Mouse (Mus musculus): ENCODE results near the gene Lce1k. TPM values are rescaled to one million over a fixed set of nuclear protein-coding genes. Genes with fewer than 3 reads are reported as not detected.

Lce1k gene
- polyA plus RNA-seq (2014; fragmentation: Illumina TruSeq; extraction: RNeasy Lipid Tissue Mini Kit (QIAGEN cat#74804); ENCODE audit: low read depth, low replicate concordance), result not detected

GRCm38 (mm10) chr3:92807791-92808190, at the start of gene Lce1k:
Lce1k (minus strand) TSS chr3:92807891.

GRCm38 (mm10) chr3:92851186-92851585, 43.5 kb upstream of the Lce1k start, which contains the start of gene Lce1l:
Lce1l (minus strand) TSS chr3:92851286.

GRCm38 (mm10) chr3:92827108-92827507, 19.4 kb upstream of the Lce1k start, which contains the start of gene Kprp:
Kprp (minus strand) TSS chr3:92827247.

GRCm38 (mm10) chr3:92790414-92790813, 17.3 kb downstream of the Lce1k start, which contains the start of gene Lce1j:
Lce1j (minus strand) TSS chr3:92790514.

GRCm38 (mm10) chr3:92778799-92779198, 28.9 kb downstream of the Lce1k start, which contains the start of gene Lce1i:
Lce1i (minus strand) TSS chr3:92778899.

GRCm38 (mm10) chr3:92764965-92765364, 42.7 kb downstream of the Lce1k start, which contains the start of gene Lce1h:
Lce1h (minus strand) TSS chr3:92765065.

Other genes starting within 250 kb of the Lce1k start
- gene Ivl, start 234.2 kb downstream of the Lce1k start, polyA plus RNA-seq (2014; fragmentation: Illumina TruSeq; extraction: RNeasy Lipid Tissue Mini Kit (QIAGEN cat#74804); ENCODE audit: low read depth, low replicate concordance), result 0.24 TPM
- gene Smcp, start 218.9 kb downstream of the Lce1k start, polyA plus RNA-seq (2014; fragmentation: Illumina TruSeq; extraction: RNeasy Lipid Tissue Mini Kit (QIAGEN cat#74804); ENCODE audit: low read depth, low replicate concordance), result 2.1 TPM
- gene 2210017I01Rik, start 200.4 kb downstream of the Lce1k start, polyA plus RNA-seq (2014; fragmentation: Illumina TruSeq; extraction: RNeasy Lipid Tissue Mini Kit (QIAGEN cat#74804); ENCODE audit: low read depth, low replicate concordance), result not detected
- not detected for gene Lce6a, start 186.2 kb downstream of the Lce1k start, polyA plus RNA-seq (2014; fragmentation: Illumina TruSeq; extraction: RNeasy Lipid Tissue Mini Kit (QIAGEN cat#74804); ENCODE audit: low read depth, low replicate concordance)
- gene Lce1a1, start 159.6 kb downstream of the Lce1k start, polyA plus RNA-seq (2014; fragmentation: Illumina TruSeq; extraction: RNeasy Lipid Tissue Mini Kit (QIAGEN cat#74804); ENCODE audit: low read depth, low replicate concordance), result not detected
- gene Lce1b, start 151.0 kb downstream of the Lce1k start, polyA plus RNA-seq (2014; fragmentation: Illumina TruSeq; extraction: RNeasy Lipid Tissue Mini Kit (QIAGEN cat#74804); ENCODE audit: low read depth, low replicate concordance), result not detected
- not detected for gene Lce1a2, start 137.6 kb downstream of the Lce1k start, polyA plus RNA-seq (2014; fragmentation: Illumina TruSeq; extraction: RNeasy Lipid Tissue Mini Kit (QIAGEN cat#74804); ENCODE audit: low read depth, low replicate concordance)
- not detected for gene Lce1c, start 128.6 kb downstream of the Lce1k start, polyA plus RNA-seq (2014; fragmentation: Illumina TruSeq; extraction: RNeasy Lipid Tissue Mini Kit (QIAGEN cat#74804); ENCODE audit: low read depth, low replicate concordance)
- gene Lce1d, start 120.7 kb downstream of the Lce1k start, polyA plus RNA-seq (2014; fragmentation: Illumina TruSeq; extraction: RNeasy Lipid Tissue Mini Kit (QIAGEN cat#74804); ENCODE audit: low read depth, low replicate concordance), result not detected
- not detected for gene Lce1e, start 98.8 kb downstream of the Lce1k start, polyA plus RNA-seq (2014; fragmentation: Illumina TruSeq; extraction: RNeasy Lipid Tissue Mini Kit (QIAGEN cat#74804); ENCODE audit: low read depth, low replicate concordance)
- gene Lce1f, start 87.5 kb downstream of the Lce1k start, polyA plus RNA-seq (2014; fragmentation: Illumina TruSeq; extraction: RNeasy Lipid Tissue Mini Kit (QIAGEN cat#74804); ENCODE audit: low read depth, low replicate concordance), result not detected
- gene Gm38119, start 68.8 kb downstream of the Lce1k start, polyA plus RNA-seq (2014; fragmentation: Illumina TruSeq; extraction: RNeasy Lipid Tissue Mini Kit (QIAGEN cat#74804); ENCODE audit: low read depth, low replicate concordance), result not detected
- not detected for gene Lce1g, start 55.6 kb downstream of the Lce1k start, polyA plus RNA-seq (2014; fragmentation: Illumina TruSeq; extraction: RNeasy Lipid Tissue Mini Kit (QIAGEN cat#74804); ENCODE audit: low read depth, low replicate concordance)
- gene Lce1h, start 42.8 kb downstream of the Lce1k start, polyA plus RNA-seq (2014; fragmentation: Illumina TruSeq; extraction: RNeasy Lipid Tissue Mini Kit (QIAGEN cat#74804); ENCODE audit: low read depth, low replicate concordance), result not detected
- gene Lce1i, start 29.0 kb downstream of the Lce1k start, polyA plus RNA-seq (2014; fragmentation: Illumina TruSeq; extraction: RNeasy Lipid Tissue Mini Kit (QIAGEN cat#74804); ENCODE audit: low read depth, low replicate concordance), result not detected
- gene Lce1j, start 17.4 kb downstream of the Lce1k start, polyA plus RNA-seq (2014; fragmentation: Illumina TruSeq; extraction: RNeasy Lipid Tissue Mini Kit (QIAGEN cat#74804); ENCODE audit: low read depth, low replicate concordance), result not detected
- not detected for gene Kprp, start 19.4 kb upstream of the Lce1k start, polyA plus RNA-seq (2014; fragmentation: Illumina TruSeq; extraction: RNeasy Lipid Tissue Mini Kit (QIAGEN cat#74804); ENCODE audit: low read depth, low replicate concordance)
- not detected for gene Lce1l, start 43.4 kb upstream of the Lce1k start, polyA plus RNA-seq (2014; fragmentation: Illumina TruSeq; extraction: RNeasy Lipid Tissue Mini Kit (QIAGEN cat#74804); ENCODE audit: low read depth, low replicate concordance)
- not detected for gene 2310050C09Rik, start 62.3 kb upstream of the Lce1k start, polyA plus RNA-seq (2014; fragmentation: Illumina TruSeq; extraction: RNeasy Lipid Tissue Mini Kit (QIAGEN cat#74804); ENCODE audit: low read depth, low replicate concordance)
- gene Lce3a, start 118.3 kb upstream of the Lce1k start, polyA plus RNA-seq (2014; fragmentation: Illumina TruSeq; extraction: RNeasy Lipid Tissue Mini Kit (QIAGEN cat#74804); ENCODE audit: low read depth, low replicate concordance), result not detected
- not detected for gene Lce3b, start 125.1 kb upstream of the Lce1k start, polyA plus RNA-seq (2014; fragmentation: Illumina TruSeq; extraction: RNeasy Lipid Tissue Mini Kit (QIAGEN cat#74804); ENCODE audit: low read depth, low replicate concordance)
- not detected for gene Lce3c, start 136.6 kb upstream of the Lce1k start, polyA plus RNA-seq (2014; fragmentation: Illumina TruSeq; extraction: RNeasy Lipid Tissue Mini Kit (QIAGEN cat#74804); ENCODE audit: low read depth, low replicate concordance)
- not detected for gene Lce3d, start 149.5 kb upstream of the Lce1k start, polyA plus RNA-seq (2014; fragmentation: Illumina TruSeq; extraction: RNeasy Lipid Tissue Mini Kit (QIAGEN cat#74804); ENCODE audit: low read depth, low replicate concordance)
- gene Lce3e, start 159.2 kb upstream of the Lce1k start, polyA plus RNA-seq (2014; fragmentation: Illumina TruSeq; extraction: RNeasy Lipid Tissue Mini Kit (QIAGEN cat#74804); ENCODE audit: low read depth, low replicate concordance), result not detected
- gene Lce3f, start 184.3 kb upstream of the Lce1k start, polyA plus RNA-seq (2014; fragmentation: Illumina TruSeq; extraction: RNeasy Lipid Tissue Mini Kit (QIAGEN cat#74804); ENCODE audit: low read depth, low replicate concordance), result not detected
- not detected for gene Crct1, start 207.8 kb upstream of the Lce1k start, polyA plus RNA-seq (2014; fragmentation: Illumina TruSeq; extraction: RNeasy Lipid Tissue Mini Kit (QIAGEN cat#74804); ENCODE audit: low read depth, low replicate concordance)
- not detected for gene Lce1m, start 211.2 kb upstream of the Lce1k start, polyA plus RNA-seq (2014; fragmentation: Illumina TruSeq; extraction: RNeasy Lipid Tissue Mini Kit (QIAGEN cat#74804); ENCODE audit: low read depth, low replicate concordance)